Mouse (Mus musculus) forelimb bud, embryonic 11.5 days (tissue): ENCODE measurements at regions not wholly inside any gene's neighbourhood (a gene's known extent, or its start where the extent isn't known, plus 50 kb on each side); places are given as distances from the start of the nearest gene placed in this dataset.
A peak's percentile ranks its signal among the peaks of the same experiment; 100 is the strongest.

Experiments used
- DNase-seq: peaks from one replicate; pipeline ENCODE4 v3.0.0-alpha.2; 2012; ENCODE audit warnings: low read depth, low spot score

- DNase-seq = no peak
Observed at GRCm38 (mm10) chr11:92858170-92858569, 239.7 kb upstream of the Car10 start.

DNA sequence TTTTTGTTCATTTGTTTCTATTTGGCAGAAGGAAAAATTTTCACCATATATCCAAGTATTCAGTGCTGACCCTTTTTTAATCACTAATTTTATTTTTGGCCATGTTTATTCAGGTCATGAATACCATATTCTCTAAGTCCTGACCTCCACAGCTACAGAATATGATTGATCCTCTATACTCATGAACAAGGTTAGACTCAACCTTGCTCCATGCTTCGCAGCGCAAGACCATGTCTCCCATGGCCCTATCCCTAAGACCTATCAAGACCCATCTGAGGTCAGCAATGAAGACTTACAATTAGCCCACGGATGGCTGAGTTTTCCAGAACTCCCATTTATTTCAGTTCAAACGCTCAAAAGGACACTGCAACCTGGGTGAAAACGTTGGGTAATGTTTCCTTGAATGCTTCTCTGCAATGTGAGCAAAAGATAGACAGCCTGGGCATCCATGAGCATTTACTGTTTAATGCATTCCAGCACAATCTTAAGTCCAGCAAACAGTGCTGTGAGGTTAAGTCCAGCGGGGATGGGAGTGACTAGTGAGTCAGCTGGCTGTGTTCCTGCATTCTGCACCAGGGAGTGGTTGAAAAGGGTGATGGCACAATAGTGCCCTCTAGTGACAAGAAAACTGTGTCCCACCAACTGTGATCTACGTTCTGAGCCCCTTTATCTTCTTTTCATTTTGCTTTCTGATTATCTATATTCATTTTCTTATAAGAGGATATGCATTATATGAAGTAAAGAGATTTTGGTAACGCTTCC lies 208.0 kb upstream of the Car10 start:
- peak; percentile 58 for DNase-seq

GRCm38 (mm10) chr11:92899296-92899695 lies 198.5 kb upstream of the Car10 start:
- DNase-seq = no peak
